Mouse (Mus musculus) urinary bladder, postnatal 10 days (tissue): Measurements from ENCODE around the gene Apbb1ip.

Experiments used
- DNase-seq: peaks from one replicate; pipeline ENCODE4 v3.0.0; 2022; ENCODE audit warnings: low spot score

The Apbb1ip gene

GRCm38 (mm10) chr2:22773549-22774180 lies at the start of gene Apbb1ip:
TSS of gene Apbb1ip (plus strand) at chr2:22774094.
- no peak for DNase-seq

GRCm38 (mm10) chr2:22727113-22727512 lies 46.8 kb upstream of the Apbb1ip start:
- DNase-seq, result no peak

- DNase-seq, result no peak
Observed at GRCm38 (mm10) chr2:22736134-22736533, 37.8 kb upstream of the Apbb1ip start.

- DNase-seq, result no peak
Observed at GRCm38 (mm10) chr2:22739369-22739768, 34.5 kb upstream of the Apbb1ip start.

GRCm38 (mm10) chr2:22740441-22740840 lies 33.5 kb upstream of the Apbb1ip start:
- no peak for DNase-seq

- no peak for DNase-seq
Observed at GRCm38 (mm10) chr2:22741222-22741621, 32.7 kb upstream of the Apbb1ip start.

GRCm38 (mm10) chr2:22744121-22744761 lies 29.7 kb upstream of the Apbb1ip start:
- DNase-seq, result no peak

- no peak for DNase-seq
Observed at GRCm38 (mm10) chr2:22744876-22745275, 29.0 kb upstream of the Apbb1ip start.

GRCm38 (mm10) chr2:22746785-22747184 lies 27.1 kb upstream of the Apbb1ip start:
- no peak for DNase-seq

GRCm38 (mm10) chr2:22747941-22748340 lies 26.0 kb upstream of the Apbb1ip start:
- no peak for DNase-seq

GRCm38 (mm10) chr2:22749761-22750160 lies 24.1 kb upstream of the Apbb1ip start:
- no peak for DNase-seq

- DNase-seq, result no peak
Observed at GRCm38 (mm10) chr2:22752492-22752891, 21.4 kb upstream of the Apbb1ip start.

- no peak for DNase-seq
Observed at GRCm38 (mm10) chr2:22753461-22754075, 20.3 kb upstream of the Apbb1ip start.

GRCm38 (mm10) chr2:22754222-22754824 lies 19.6 kb upstream of the Apbb1ip start:
- DNase-seq, result no peak

- DNase-seq, result no peak
Observed at GRCm38 (mm10) chr2:22755561-22755960, 18.3 kb upstream of the Apbb1ip start.

- no peak for DNase-seq
Observed at GRCm38 (mm10) chr2:22758310-22758972, 15.5 kb upstream of the Apbb1ip start.

GRCm38 (mm10) chr2:22760452-22760851 lies 13.4 kb upstream of the Apbb1ip start:
- no peak for DNase-seq

GRCm38 (mm10) chr2:22761103-22761521 lies 12.8 kb upstream of the Apbb1ip start:
- DNase-seq, result no peak

GRCm38 (mm10) chr2:22764774-22765387 lies 9.0 kb upstream of the Apbb1ip start:
- no peak for DNase-seq

- no peak for DNase-seq
Observed at GRCm38 (mm10) chr2:22771311-22771710, 2.6 kb upstream of the Apbb1ip start.

GRCm38 (mm10) chr2:22774181-22774751 lies 372 bp downstream of the Apbb1ip start:
- no peak for DNase-seq

GRCm38 (mm10) chr2:22775213-22775612 lies 1.3 kb downstream of the Apbb1ip start:
- no peak for DNase-seq
